Mouse (Mus musculus) right cerebral cortex, postnatal 14 days (tissue): ENCODE data around the gene Gm30191.

Source experiments
- DNase-seq: peaks from one replicate; pipeline ENCODE4 v3.0.0; 2022

Gm30191 gene

GRCm38 (mm10) chr4:134246719-134247258, at the start of gene Gm30191:
Gm30191 (plus strand) TSS chr4:134246935.
- no peak for DNase-seq

DNA sequence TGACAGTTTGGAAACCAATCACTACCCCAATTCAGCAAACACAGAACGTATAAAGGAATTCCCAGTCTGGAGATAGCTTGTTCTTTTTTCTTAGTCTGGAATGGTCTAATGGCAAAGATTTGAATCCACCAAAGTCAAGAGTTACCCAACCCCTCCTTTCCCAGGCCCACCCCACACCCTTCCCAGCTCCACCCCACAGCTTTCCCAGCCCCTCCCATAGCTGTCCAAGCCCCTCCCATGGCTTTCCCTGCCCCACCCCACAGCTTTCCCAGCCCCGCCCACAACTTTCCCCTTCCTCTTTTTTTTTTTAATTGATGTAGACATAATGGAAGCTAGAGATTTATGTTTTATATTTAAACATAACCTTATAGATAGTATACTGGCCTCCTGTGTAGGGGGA, 47.4 kb upstream of the Gm30191 start:
- DNase-seq = no peak

- no peak for DNase-seq
Observed at GRCm38 (mm10) chr4:134202904-134203303, 43.8 kb upstream of the Gm30191 start, which contains the start of gene Gm7534. Gm7534 (minus strand) TSS chr4:134203004.

DNA sequence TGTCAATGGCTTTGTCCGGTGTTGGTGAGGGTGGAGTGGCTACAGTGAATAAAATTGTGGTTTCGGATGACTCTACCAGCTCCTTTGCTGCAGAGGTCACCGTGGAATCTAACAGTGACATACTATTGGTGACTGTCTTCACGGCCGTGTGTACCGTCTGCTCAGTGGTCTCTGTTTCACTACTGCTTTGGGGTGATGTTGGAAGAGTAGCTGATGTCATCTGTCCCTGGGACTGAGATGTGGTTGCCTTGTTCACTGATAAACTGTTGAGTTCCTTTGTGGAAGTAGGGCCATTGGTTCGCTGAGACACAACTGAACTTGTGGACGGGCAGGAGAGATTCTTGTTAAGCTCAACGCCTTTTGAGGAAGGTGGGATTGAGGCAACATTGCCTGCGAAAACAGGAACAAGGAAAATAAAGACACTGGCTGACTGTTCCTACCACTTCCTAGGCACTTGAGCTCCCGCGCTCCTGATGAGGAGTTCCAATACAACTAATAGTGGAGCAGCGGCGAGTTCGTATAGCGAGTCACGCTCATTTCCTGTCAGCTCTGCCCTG, 43.3 kb upstream of the Gm30191 start:
- no peak for DNase-seq

- no peak for DNase-seq
Observed at GRCm38 (mm10) chr4:134206488-134207053, 40.2 kb upstream of the Gm30191 start.

GRCm38 (mm10) chr4:134222793-134223600, 23.7 kb upstream of the Gm30191 start:
- no peak for DNase-seq

- no peak for DNase-seq
Observed at GRCm38 (mm10) chr4:134227194-134227593, 19.5 kb upstream of the Gm30191 start, which contains the start of gene Catsper4. Catsper4 (minus strand) TSS chr4:134227383.

GRCm38 (mm10) chr4:134230431-134230830, 16.3 kb upstream of the Gm30191 start:
- no peak for DNase-seq

- DNase-seq = no peak
Observed at GRCm38 (mm10) chr4:134234876-134235275, 11.9 kb upstream of the Gm30191 start.

DNA sequence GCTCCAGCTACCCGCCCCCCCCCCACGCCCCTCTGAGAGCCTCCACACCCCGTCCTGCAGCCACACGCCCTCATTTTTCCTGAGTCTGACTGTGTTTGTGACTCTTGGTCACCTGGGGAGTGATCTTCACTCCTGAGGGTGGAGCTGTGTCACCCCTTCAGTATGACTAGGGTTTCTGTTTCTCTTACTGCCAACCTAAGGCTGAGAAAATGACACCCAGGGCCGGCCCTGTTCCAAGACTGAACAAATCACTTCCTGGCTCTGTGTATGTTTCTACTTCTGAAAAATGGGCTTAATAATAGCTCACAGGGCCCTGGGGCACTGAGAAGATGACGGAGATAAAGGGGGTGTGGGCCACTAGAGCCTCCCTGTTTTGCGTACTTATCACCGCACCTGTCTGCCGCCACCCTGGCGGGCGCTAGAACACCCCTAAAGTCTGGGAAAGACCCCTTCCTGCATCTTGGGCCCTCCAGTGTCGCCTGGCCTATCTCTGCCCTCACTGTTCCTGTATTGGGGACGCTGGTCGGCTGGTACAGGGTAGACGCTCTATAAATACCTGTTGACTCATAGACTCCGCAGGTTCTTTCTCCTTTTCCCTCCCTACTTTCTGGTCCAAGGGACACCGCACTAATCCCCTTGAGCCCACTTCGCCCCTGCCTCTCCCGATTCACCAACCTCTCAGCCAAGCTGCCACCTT, 9.0 kb upstream of the Gm30191 start:
- no peak for DNase-seq

GRCm38 (mm10) chr4:134238279-134238651, 8.5 kb upstream of the Gm30191 start, which contains the start of gene Cnksr1:
Cnksr1 (minus strand) TSS chr4:134238399.
- DNase-seq = peak; percentile 42

GRCm38 (mm10) chr4:134238686-134239085, 8.0 kb upstream of the Gm30191 start:
- no peak for DNase-seq

DNA sequence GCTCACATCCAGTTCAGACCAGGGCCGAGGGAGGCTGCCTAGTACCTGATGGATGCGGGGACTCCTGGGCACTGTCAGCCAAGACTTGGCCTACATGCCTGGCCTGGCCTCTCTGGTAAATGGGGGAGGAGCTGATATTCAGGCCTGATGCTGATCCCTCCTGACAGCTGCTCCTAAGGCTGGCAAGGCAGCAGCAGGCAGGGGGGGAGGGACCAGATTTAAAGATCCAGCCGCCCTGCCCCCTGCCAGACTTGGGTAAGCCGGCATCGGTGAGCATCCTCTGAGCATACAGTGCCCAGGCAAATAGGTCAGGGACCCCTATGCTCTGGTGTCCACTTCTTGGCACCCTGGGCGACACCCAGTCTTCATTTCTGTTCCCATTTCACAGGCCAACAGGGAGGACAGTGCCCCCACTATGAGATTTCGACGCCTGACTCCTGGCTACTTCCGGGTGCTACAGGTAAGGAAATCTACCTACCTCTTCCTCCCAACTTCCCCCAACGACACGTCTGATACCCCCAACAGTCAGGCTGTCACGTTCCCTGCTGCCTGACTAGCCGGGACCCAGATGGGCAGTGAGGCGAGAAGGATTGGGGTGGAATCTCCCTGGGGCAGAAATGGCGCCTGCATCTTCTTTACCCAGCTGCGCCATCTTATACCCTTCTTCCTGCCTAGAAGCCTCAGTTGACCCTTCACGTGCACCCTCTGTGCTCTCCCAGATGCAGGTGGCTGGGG, 3.1 kb upstream of the Gm30191 start, which contains the start of gene E130218I03Rik:
E130218I03Rik (plus strand) TSS at position 147 of the 735 bp plus-strand sequence.
- DNase-seq = no peak

- DNase-seq = peak; percentile 97
Observed at GRCm38 (mm10) chr4:134245148-134245843, 1.4 kb upstream of the Gm30191 start, which contains the start of gene Zfp593. Zfp593 (minus strand) TSS chr4:134245592.

DNA sequence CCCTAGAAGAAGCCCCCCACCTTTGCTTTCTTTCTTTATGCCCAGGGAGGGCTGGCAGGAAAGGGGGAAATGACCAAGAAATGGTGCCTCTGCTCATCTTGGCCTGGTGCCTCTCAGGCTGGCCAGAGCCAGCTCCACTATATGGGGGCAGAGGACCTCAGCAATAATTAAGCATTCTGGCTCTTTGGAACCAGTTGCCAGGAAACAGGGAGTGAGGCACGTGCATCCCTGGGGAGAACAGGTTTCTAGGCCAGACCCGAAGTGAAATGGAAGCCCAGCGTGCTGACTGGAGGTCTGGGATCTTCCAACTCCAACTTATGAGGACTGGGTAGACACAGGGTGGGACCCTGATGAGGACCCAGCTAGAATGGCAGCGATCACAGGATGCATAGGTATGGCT, 479 bp upstream of the Gm30191 start:
- DNase-seq = no peak

GRCm38 (mm10) chr4:134249651-134250050, 2.9 kb downstream of the Gm30191 start:
- DNase-seq = peak; percentile 83

DNA sequence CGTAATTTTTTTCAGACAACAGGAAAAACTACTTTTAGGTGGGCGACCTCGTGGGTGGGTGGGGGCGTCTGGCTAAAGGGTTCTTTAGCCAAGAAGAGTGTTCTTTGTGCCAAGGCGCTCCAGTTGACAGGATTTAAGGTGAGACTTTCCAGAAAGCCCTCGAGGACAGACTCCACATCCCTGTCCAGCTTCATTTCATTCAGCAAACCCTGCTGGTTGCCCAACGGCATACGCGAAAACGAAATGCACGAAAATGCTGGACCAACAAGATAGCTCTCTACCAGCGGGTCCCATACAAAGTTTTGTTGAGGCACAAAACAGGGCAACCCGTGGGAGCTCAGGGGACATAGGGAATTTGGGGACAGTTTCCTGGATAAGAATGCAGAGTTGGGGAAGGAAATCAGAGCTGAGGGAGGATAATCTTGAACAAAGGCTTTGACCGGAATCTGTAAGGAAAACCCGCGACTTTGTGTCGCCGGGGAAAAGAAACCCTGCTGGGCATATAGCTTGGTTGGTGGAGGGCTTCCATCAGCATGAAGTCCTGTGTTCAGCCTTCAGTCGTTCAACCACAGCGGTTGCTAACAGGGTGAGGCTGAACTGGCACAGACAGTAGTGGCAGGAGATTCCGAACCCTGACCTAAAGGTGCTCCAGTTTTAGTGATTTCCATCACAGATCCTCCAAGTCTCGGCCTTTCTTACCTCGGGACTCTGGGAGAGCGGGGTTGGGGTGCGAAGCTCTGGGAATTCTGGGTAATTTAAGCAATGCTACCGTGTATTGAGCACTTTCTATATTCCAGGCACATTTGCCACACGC, 3.6 kb downstream of the Gm30191 start:
- no peak for DNase-seq

- no peak for DNase-seq
Observed at GRCm38 (mm10) chr4:134250930-134251240, 4.2 kb downstream of the Gm30191 start.

DNA sequence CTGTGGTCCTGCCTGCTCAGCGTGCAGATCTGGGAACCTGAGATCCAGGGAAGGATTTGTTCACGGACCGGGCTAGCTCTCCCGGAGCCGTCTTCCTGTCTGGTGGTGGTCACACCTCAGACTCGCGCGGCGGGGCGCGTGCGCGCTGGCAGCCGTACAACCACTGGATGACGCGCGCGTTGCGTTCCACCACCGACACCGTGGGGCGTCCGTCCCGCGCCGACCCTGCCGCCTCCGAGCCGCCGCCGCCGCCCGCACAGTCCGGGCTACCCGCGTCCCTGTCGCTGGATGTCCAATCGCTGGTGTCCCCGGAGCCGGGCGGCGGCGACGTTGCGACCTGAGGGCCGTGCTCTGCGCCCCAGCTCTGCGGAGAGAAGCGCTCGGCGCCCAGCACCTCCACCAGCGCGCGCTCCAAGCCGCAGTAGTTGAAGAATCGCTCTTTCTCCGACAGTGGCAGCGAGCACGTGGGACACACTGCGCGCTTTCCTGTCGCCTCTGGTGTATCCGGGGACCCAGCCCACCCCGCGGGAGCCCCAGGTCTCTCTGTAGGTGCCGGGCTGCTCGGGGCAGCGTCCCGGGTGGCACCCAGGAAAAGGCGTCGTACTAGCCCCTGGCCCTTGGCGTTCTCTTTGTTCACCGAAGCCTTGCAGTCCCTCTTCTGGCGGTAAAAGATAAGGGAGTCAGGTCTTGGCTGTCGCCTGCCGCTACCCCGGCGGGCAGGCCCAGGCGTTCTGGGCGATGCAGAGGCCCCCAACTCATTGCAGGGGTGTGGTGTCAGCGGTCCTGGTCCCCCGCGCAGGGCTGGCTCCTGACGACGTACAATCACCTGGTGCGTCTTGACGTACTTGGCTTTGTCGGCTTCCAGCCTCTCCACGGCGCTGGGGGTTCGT, 4.8 kb downstream of the Gm30191 start:
- peak; percentile 71 for DNase-seq
